10 mouse cellular contexts compared by ENCODE assay signal in the genomic region with DNA sequence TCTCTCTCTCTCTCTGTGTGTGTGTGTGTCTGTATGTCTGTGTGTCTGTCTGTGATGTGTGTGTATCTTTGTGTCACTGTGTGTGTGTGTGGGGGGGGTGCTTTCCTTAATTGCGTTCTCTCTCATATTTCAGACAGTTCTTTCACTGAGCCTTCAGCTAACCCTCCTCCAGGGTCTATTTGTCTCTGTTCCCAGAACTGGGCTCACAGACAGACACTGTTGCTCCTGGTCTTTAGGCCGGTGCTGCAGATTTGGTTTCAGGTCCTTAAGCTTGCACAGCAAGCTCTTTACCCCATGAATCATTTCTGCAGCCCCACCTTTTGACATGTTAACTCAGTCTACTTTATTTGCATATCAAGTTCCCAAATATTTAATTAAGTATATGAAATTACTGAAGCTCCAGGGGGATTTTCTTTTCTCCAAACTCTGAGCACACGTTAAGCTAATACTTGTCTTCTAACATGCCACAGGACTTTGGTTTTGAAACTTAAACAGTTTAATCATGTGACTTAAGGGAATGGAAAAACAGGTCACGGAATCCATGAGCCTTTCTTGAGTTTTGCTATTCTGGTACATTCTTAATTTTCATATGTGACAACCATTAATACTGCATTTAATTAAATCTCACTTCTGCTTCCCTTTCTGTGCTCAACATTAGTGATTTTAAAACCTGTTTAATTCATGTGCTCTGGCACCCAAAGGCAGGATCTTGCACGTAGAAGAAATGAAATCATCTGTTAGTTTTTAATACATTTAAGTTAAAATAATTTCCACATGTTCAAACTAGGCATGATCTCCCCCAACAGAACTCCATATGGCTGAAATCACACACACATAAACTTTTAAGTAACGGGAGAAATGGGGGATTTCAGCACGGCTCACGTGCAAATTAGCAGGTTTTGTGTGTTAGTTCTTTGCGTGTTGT. TPM values are rescaled to one million over a fixed set of nuclear protein-coding genes. Genes with fewer than 3 reads are reported as not detected.
DNase-seq lines count a peak whose midpoint lies in the region; ATAC-seq and TF ChIP-seq lines count a peak whose summit lies in the region.
"Had no signal": no experiment of that assay in that cellular context is flagged by ENCODE, and none has a peak within 500 bp of the region (broad histone marks: within the 10 kb centered on the region; RNA-seq: fewer than 3 reads in every experiment).

No protein-coding gene starts in this region.

- ATAC-seq in heart, embryonic 13.5 days (ENCODE audit: extremely low read depth, insufficient number of reproducible peaks, low FRiP score, low TSS enrichment) = no peak
- no peak for ATAC-seq in heart, embryonic 12.5 days (ENCODE audit: insufficient number of reproducible peaks, low FRiP score)
- no peak for ATAC-seq in liver, postnatal 0 days
- ATAC-seq in embryonic facial prominence, embryonic 15.5 days (ENCODE audit: insufficient number of reproducible peaks, low FRiP score, low TSS enrichment, low read depth) = 0 out of 2 replicates have a peak, but pooled peaks have one; percentile 30

- 0 out of 2 replicates have a peak, but pooled peaks cover 3% of the 10 kb centered on the region for H3K9me3 ChIP-seq in heart, embryonic 13.5 days
- H3K9me3 ChIP-seq in heart, embryonic 12.5 days (replicated peaks) = 0 out of 2 replicates have a peak, but pooled peaks cover 5% of the 10 kb centered on the region
- no peaks in the 10 kb centered on the region for H3K9me3 ChIP-seq in liver, postnatal 0 days (ENCODE audit: low read length)
- no peaks in the 10 kb centered on the region for H3K9me3 ChIP-seq in embryonic facial prominence, embryonic 15.5 days (replicated peaks)

- H3K27me3 ChIP-seq in heart, embryonic 13.5 days (replicated peaks) = peaks cover 5% of the 10 kb centered on the region; the same call in 1 of the 2 replicates
- H3K27me3 ChIP-seq in heart, embryonic 12.5 days (replicated peaks) = no peaks in the 10 kb centered on the region
- no peaks in the 10 kb centered on the region for H3K27me3 ChIP-seq in liver, postnatal 0 days (ENCODE audit: insufficient read depth, low read length)
- H3K27me3 ChIP-seq in embryonic facial prominence, embryonic 15.5 days = no peaks in the 10 kb centered on the region
- H3K27me3 ChIP-seq in small intestine, adult 2 months (ENCODE audit: control insufficient read depth, insufficient read depth, low read length) = no peaks in the 10 kb centered on the region

- no peak for TF ChIP-seq EP300 in liver, postnatal 0 days (IDR thresholded peaks at IDR 0.05; ENCODE audit: low read depth)

- 0 out of 2 replicates have a peak overlapping the region, but pooled peaks have one; percentile 34 for H3K9ac ChIP-seq in heart, embryonic 13.5 days
- H3K9ac ChIP-seq in heart, embryonic 12.5 days = no peak overlapping the region
- no peak overlapping the region for H3K9ac ChIP-seq in liver, postnatal 0 days (replicated peaks)
- no peak overlapping the region for H3K9ac ChIP-seq in embryonic facial prominence, embryonic 15.5 days

- no peak for DNase-seq in liver, postnatal 0 days
- DNase-seq in liver (no peak), MN1 (ENCODE audit: low spot score) (no peak)
- no peak for DNase-seq in adrenal gland, adult 18-20 months (ENCODE audit: low spot score in 2 of 2)
- DNase-seq: right cerebral cortex, postnatal 14 days had no signal

- H3K4me1 ChIP-seq in heart, embryonic 13.5 days = peaks cover 14% of the 10 kb centered on the region
- H3K4me1 ChIP-seq in heart, embryonic 12.5 days (replicated peaks) = peaks cover 6% of the 10 kb centered on the region
- H3K4me1 ChIP-seq in liver, postnatal 0 days (ENCODE audit: insufficient read depth) = 0 out of 2 replicates have a peak, but pooled peaks cover 2% of the 10 kb centered on the region
- H3K4me1 ChIP-seq in embryonic facial prominence, embryonic 15.5 days = peaks cover 23% of the 10 kb centered on the region
- no peaks in the 10 kb centered on the region; the same call in 1 of the 2 replicates for H3K4me1 ChIP-seq in small intestine, adult 2 months (ENCODE audit: control insufficient read depth, insufficient read depth, insufficient read length, low read length)

- no peak for TF ChIP-seq CTCF in liver, postnatal 0 days (IDR thresholded peaks at IDR 0.05; ENCODE audit: low read depth)
- TF ChIP-seq CTCF in small intestine, adult 2 months (IDR thresholded peaks at IDR 0.05; ENCODE audit: extremely low read depth, insufficient read length, insufficient replicate concordance, low read depth, low read length) = no peak

- H3K4me3 ChIP-seq in heart, embryonic 13.5 days = no peak overlapping the region
- H3K4me3 ChIP-seq in heart, embryonic 12.5 days = no peak overlapping the region
- no peak overlapping the region for H3K4me3 ChIP-seq in liver, postnatal 0 days (ENCODE audit: low read depth, low read length)
- no peak overlapping the region for H3K4me3 ChIP-seq in embryonic facial prominence, embryonic 15.5 days (replicated peaks)
- no peak overlapping the region for H3K4me3 ChIP-seq in small intestine, adult 2 months (ENCODE audit: low read depth, low read length)

- no peak overlapping the region for H3K4me2 ChIP-seq in heart, embryonic 13.5 days
- no peak overlapping the region for H3K4me2 ChIP-seq in heart, embryonic 12.5 days
- no peak overlapping the region for H3K4me2 ChIP-seq in liver, postnatal 0 days (ENCODE audit: low read depth, low read length)
- H3K4me2 ChIP-seq in embryonic facial prominence, embryonic 15.5 days (replicated peaks) = no peak overlapping the region

- 74% methylated on average over 9 of the region's 9 CpGs for WGBS in heart, embryonic 13.5 days
- 78% methylated on average over 9 of the region's 9 CpGs for WGBS in heart, embryonic 12.5 days
- WGBS in liver, postnatal 0 days (ENCODE audit: insufficient replicate concordance) = 80% methylated on average over 9 of the region's 9 CpGs
- 24% methylated on average over 9 of the region's 9 CpGs for WGBS in embryonic facial prominence, embryonic 15.5 days
- 81% methylated on average over 9 of the region's 9 CpGs for WGBS in small intestine, adult 2 months

- H3K27ac ChIP-seq in heart, embryonic 13.5 days (replicated peaks) = peak overlapping the region; percentile 65
- H3K27ac ChIP-seq in heart, embryonic 12.5 days (ENCODE audit: poor library complexity, severe bottlenecking) = no peak overlapping the region
- peak overlapping the region; percentile 44 for H3K27ac ChIP-seq in liver, postnatal 0 days (ENCODE audit: low read depth)
- peak overlapping the region; percentile 88 for H3K27ac ChIP-seq in embryonic facial prominence, embryonic 15.5 days (replicated peaks)
- peak overlapping the region; percentile 45 for H3K27ac ChIP-seq in small intestine, adult 2 months (ENCODE audit: insufficient read depth, low read depth, low read length)
- H3K27ac ChIP-seq: macrophage had no signal

- TF ChIP-seq POLR2A in small intestine, adult 2 months (IDR thresholded peaks at IDR 0.05; ENCODE audit: low read depth, low read length) = no peak

- H3K36me3 ChIP-seq in heart, embryonic 13.5 days = no peaks in the 10 kb centered on the region
- no peaks in the 10 kb centered on the region for H3K36me3 ChIP-seq in heart, embryonic 12.5 days
- no peaks in the 10 kb centered on the region for H3K36me3 ChIP-seq in liver, postnatal 0 days (replicated peaks; ENCODE audit: insufficient read depth, low read length)
- H3K36me3 ChIP-seq in embryonic facial prominence, embryonic 15.5 days = no peaks in the 10 kb centered on the region
- no peaks in the 10 kb centered on the region for H3K36me3 ChIP-seq in small intestine, adult 2 months (ENCODE audit: control insufficient read depth, insufficient read depth, low read length)

RNA-seq across cellular contexts. Expression of a gene that starts 44.3 kb away (rescaled TPM):
- polyA plus RNA-seq in heart, embryonic 13.5 days (2015; fragmentation: Nextera tagmentation; extraction: Ambion mirVana) = 17.2 and 19.0 TPM in 2 replicates
- polyA plus RNA-seq in heart, embryonic 12.5 days (2016; fragmentation: Nextera tagmentation; extraction: Ambion mirVana) = 22.0 and 22.3 TPM in 2 replicates
- 5.2 and 5.6 TPM in 2 replicates for polyA plus RNA-seq in liver, postnatal 0 days (2015; fragmentation: Nextera tagmentation; extraction: Ambion mirVana)
- 48.8 and 49.6 TPM in 2 replicates for polyA plus RNA-seq in embryonic facial prominence, embryonic 15.5 days (2015; fragmentation: Nextera tagmentation; extraction: Ambion mirVana)
- 19.6 and 27.2 TPM in 2 replicates for polyA plus RNA-seq in small intestine, adult 2 months (2012; rRNA removed)
- total RNA-seq in adrenal gland, adult 18-20 months (2021) = 10 to 100 TPM; 61.3 to 82.4 TPM
